Mouse (Mus musculus) gastrocnemius, postnatal 10 days (tissue): ENCODE data around the gene 4931428L18Rik. TPM values are rescaled to one million over a fixed set of nuclear protein-coding genes. Genes with fewer than 3 reads are reported as not detected.

Source experiments
- DNase-seq: peaks from one replicate; pipeline ENCODE4 v3.0.0; 2021; ENCODE audit warnings: mixed read lengths
- total RNA-seq, 2 experiments: library from RNA; stranded (reverse); gene quantifications; 2 replicates each; pipeline ENCODE4 v1.2.3; 2021

The 4931428L18Rik gene
- total RNA-seq, 2 experiments from 2014 or later, result not detected

GRCm38 (mm10) chr1:31152799-31153426 is 69.6 kb downstream of the 4931428L18Rik start:
- no peak for DNase-seq

DNA sequence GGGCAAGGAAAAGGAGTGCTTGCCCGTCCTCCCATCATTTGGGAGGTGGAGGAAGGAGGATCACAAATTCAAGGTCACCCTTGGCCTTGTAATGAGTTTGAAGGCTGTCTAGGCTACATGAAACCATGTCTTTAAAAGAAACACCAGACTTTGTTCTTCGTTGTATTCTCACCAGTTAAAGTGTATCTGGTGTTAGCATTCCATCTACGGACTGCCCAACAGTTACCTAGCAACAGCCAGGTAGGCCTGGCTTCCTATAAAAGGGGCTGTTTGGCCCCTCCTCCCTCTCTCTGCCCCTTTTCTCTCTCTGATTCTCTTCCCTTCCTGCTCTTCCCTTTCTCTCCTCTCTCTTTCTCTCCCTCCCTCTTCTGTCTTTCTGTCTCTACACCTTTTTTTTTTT is 71.9 kb downstream of the 4931428L18Rik start:
- DNase-seq, result no peak

- DNase-seq, result no peak
Measured at GRCm38 (mm10) chr1:31149671-31150070, 72.8 kb downstream of the 4931428L18Rik start.

DNA sequence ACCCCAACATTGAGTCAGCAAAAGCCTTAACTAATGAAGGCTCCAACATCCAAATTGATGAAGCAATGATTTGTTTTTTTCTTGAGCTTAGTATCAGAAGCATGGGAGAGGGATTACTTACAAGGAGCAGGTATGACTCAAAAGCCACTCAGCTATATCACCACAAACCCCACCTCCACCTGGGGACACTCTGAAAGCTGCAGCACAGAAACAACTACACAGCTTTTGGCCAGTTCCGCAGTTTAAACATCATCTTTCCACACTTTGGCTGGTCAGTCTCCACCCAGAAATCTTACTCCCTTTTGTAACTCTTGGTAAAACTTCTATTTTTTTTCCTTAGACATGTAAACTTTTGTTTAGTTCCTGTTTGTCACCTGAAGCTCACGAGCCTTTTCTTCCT is 78.9 kb downstream of the 4931428L18Rik start:
- no peak for DNase-seq

GRCm38 (mm10) chr1:31142288-31143094 is 80.0 kb downstream of the 4931428L18Rik start:
- DNase-seq, result no peak

GRCm38 (mm10) chr1:31138387-31138786 is 84.1 kb downstream of the 4931428L18Rik start:
- no peak for DNase-seq

DNA sequence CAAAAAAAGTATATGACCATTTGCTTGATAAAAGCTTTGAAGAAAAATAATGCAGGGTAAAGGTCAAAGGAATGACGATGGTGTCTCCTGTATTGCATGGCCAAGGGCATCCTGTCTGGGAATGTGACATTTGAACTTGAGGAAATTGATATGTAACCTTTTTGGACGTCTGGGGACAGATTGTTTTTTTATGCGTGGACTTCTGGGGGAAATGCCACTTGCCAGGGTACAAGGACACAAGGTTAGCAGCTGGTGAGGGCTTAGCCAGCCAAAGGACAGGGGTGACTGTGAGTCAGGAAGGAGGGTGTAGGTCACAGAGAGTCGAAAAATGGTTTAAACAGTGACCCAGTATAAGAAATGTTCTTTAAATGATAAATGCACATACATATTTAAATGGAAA is 109.0 kb downstream of the 4931428L18Rik start:
- no peak for DNase-seq

DNA sequence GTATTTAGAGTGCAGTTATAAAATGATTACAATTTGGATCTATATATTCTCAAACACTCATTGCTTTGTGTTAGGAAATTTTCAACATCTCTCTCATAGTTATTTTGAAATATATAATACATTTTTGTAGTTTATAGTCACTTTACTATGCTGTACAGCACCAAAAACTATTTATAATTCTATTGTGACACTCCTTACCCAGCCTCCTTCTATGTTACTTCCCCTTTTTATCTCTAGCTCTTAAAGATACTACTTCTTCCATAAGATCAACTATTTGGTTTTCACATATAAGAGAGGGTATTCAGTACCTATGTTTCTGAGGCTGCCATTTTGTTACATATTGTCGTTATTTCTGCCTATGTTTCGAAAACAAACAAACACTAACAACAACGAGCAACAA is 114.5 kb downstream of the 4931428L18Rik start:
- no peak for DNase-seq

- no peak for DNase-seq
Measured at GRCm38 (mm10) chr1:31102863-31103657, 119.4 kb downstream of the 4931428L18Rik start.

DNA sequence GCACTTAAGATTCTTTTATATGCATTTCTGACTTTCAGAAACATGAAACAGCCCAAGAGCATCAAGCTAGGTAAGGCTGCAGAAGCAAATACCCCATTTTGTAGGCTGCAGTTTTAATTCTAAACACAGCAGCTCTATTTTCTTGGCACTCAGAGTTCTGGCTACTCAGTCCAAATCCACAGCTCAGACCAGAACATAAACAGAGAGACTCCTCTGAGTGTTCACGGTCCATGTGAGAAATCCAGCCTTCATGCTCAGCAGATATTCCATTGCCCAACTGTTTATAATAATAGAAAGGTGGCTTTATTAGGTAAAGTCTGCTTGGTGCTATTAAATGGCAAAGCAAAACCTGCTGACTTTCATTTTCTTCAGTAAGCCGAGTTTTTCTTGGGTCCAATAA is 120.2 kb downstream of the 4931428L18Rik start:
- DNase-seq, result no peak

DNA sequence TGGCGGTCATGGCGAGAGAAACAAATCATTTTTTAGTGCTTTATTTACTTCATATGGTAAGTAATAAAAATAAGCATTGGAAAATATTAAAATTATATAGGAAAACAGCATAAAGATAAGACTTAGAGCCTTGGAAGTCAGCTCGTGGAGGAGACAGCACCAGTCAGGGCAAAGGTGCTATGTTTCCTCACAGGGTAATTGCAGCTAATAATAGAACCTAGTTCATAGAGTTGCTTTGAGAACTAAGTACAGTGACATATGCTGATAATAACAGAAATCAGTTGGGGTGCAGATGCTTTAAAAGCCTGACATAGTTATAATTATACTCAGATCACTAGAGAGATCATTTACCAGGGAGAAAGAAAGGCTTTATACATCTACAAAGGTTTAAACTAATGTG is 125.3 kb downstream of the 4931428L18Rik start:
- no peak for DNase-seq

- no peak for DNase-seq
Measured at GRCm38 (mm10) chr1:31096466-31096793, 126.1 kb downstream of the 4931428L18Rik start.

- no peak for DNase-seq
Measured at GRCm38 (mm10) chr1:31095706-31096465, 126.6 kb downstream of the 4931428L18Rik start.

DNA sequence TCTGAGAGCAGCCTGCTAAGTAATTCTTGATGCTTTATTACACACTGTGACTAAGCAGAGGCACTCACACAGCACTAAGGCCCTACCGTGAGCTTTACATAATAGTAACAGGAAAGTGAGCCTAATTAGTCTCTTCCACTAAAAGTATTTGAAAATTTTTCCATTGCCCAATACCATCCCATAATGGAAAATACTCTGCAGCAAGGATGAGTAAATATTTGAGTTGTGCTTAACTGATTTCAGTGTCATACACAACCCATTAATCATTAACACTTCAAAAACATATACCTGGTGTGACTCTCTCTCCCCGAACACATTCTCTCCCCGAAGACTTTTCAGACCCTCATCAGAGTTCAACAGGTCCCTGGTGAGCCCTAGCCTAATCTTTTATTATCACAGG is 127.7 kb downstream of the 4931428L18Rik start:
- no peak for DNase-seq

- DNase-seq, result no peak
Measured at GRCm38 (mm10) chr1:31093939-31094338, 128.5 kb downstream of the 4931428L18Rik start.

GRCm38 (mm10) chr1:31088686-31089085 is 133.8 kb downstream of the 4931428L18Rik start:
- DNase-seq, result no peak

GRCm38 (mm10) chr1:31072523-31073370 is 149.7 kb downstream of the 4931428L18Rik start:
- DNase-seq, result no peak

DNA sequence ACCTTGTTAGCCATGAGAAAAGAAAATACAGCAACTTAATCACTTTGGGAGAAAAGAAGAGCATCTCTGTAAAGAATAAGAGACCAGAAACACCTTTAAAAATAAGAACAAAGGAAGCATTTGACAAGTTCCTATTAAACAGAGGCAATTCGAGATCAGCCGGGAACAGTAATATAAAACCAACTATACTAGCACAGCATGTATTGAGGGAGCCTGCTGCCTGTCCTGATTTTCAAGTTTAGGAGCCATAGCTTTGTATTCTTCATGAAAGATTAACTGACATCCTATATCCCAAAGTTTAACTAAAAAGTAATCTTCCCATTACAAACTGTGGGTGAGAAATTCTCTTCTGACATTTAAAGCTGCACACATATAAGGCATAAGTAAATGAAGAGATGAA is 151.3 kb downstream of the 4931428L18Rik start:
- DNase-seq, result no peak

GRCm38 (mm10) chr1:31064817-31065740 is 157.4 kb downstream of the 4931428L18Rik start:
- no peak for DNase-seq

DNA sequence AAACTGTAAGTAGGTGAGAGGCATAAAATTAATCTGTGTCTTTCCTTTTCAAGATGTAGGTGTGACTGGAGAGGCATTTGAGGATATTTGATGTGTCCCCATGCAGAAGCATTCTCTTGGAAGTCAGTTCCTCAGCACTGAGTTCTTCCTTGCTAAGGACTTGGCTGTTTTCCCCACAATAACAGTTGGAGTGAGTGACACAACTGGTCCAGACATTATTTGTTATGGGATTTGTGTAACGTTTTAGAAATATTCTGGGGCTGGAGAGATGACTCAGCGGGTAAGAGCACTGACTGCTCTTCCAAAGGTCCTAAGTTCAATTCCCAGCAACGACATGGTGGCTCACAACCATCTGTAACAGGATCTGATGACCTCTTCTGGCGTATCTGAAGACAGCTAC is 162.7 kb downstream of the 4931428L18Rik start:
- no peak for DNase-seq
